In genomic region chr2:94436952-94437351, GRCm38 (mm10) we compare ENCODE assay signal across 8 mouse cellular contexts. TPM values are rescaled to one million over a fixed set of nuclear protein-coding genes. Genes with fewer than 3 reads are reported as not detected.
DNase-seq lines count a peak whose midpoint lies in the region; ATAC-seq and TF ChIP-seq lines count a peak whose summit lies in the region.

No protein-coding gene starts in this region.

- no peak for TF ChIP-seq POLR2A in kidney, adult 2 months (IDR thresholded peaks at IDR 0.05; ENCODE audit: low read depth, low read length)

- no peaks in the 10 kb centered on the region for H3K36me3 ChIP-seq in kidney, adult 2 months (ENCODE audit: control insufficient read depth, insufficient read depth, low read length)
- H3K36me3 ChIP-seq in hindbrain, embryonic 10.5 days = no peaks in the 10 kb centered on the region
- no peaks in the 10 kb centered on the region for H3K36me3 ChIP-seq in liver, embryonic 14.5 days (replicated peaks; ENCODE audit: control insufficient read depth, insufficient read depth, low read depth)
- H3K36me3 ChIP-seq in neural tube, embryonic 12.5 days = no peaks in the 10 kb centered on the region

- peak; percentile 62 for ATAC-seq in common myeloid progenitor, adult 5-6 weeks (replicated peaks; ENCODE audit: low read depth, poor library complexity, severe bottlenecking)
- no peak; the same call in 1 of the 2 replicates for ATAC-seq in liver, embryonic 14.5 days (ENCODE audit: insufficient read depth)
- ATAC-seq in neural tube, embryonic 12.5 days (ENCODE audit: low FRiP score, low read depth) = no peak

- H3K4me1 ChIP-seq in kidney, adult 2 months (ENCODE audit: control insufficient read depth, insufficient read depth, low read length) = peaks cover 20% of the 10 kb centered on the region
- peaks cover 27% of the 10 kb centered on the region for H3K4me1 ChIP-seq in hindbrain, embryonic 10.5 days (replicated peaks)
- peaks cover 24 to 26% of the 10 kb centered on the region in 2 experiments for H3K4me1 ChIP-seq in liver, embryonic 14.5 days (replicated peaks; ENCODE audit: control insufficient read depth in 2 of 2, insufficient read depth in 2 of 2, low read length in 1 of 2)
- H3K4me1 ChIP-seq in neural tube, embryonic 12.5 days = peaks cover 23% of the 10 kb centered on the region

- H3K9ac ChIP-seq in liver, embryonic 14.5 days (replicated peaks) = peak overlapping the region; percentile 96
- H3K9ac ChIP-seq in neural tube, embryonic 12.5 days = peak overlapping the region; percentile 90

- peak overlapping the region; percentile 93 for H3K4me3 ChIP-seq in kidney, adult 2 months (ENCODE audit: insufficient read depth, low read depth, low read length)
- peak overlapping the region; percentile 85 for H3K4me3 ChIP-seq in hindbrain, embryonic 10.5 days
- peak overlapping the region; percentile 76 to 100 for H3K4me3 ChIP-seq in liver, embryonic 14.5 days (ENCODE audit: insufficient read depth in 1 of 2, low read depth in 2 of 2, low read length in 2 of 2)
- H3K4me3 ChIP-seq in neural tube, embryonic 12.5 days = peak overlapping the region; percentile 94

- no peak for TF ChIP-seq EP300 in liver, embryonic 14.5 days (IDR thresholded peaks at IDR 0.05; ENCODE audit: low read depth)

- H3K27ac ChIP-seq in kidney, adult 2 months (ENCODE audit: insufficient read depth, low read depth, low read length) = peak overlapping the region; percentile 73; the same call in 1 of the 2 replicates
- H3K27ac ChIP-seq in hindbrain, embryonic 10.5 days = peak overlapping the region; percentile 92
- peak overlapping the region; percentile 73 for H3K27ac ChIP-seq in liver, embryonic 14.5 days
- no peak overlapping the region for H3K27ac ChIP-seq in neural tube, embryonic 12.5 days

- peak; percentile 34 for DNase-seq in kidney, adult 2 months
- DNase-seq in kidney, adult 11 months = no peak
- DNase-seq in hindbrain, embryonic 10.5 days (ENCODE audit: low spot score) = no peak
- peak in 1 of 3 experiments; percentile 55 for DNase-seq in liver, embryonic 14.5 days (ENCODE audit: low read depth in 3 of 3, low spot score in 3 of 3)
- no peak for DNase-seq in frontal cortex, postnatal 14 days (ENCODE audit: low spot score in 2 of 2)
- DNase-seq in cerebellum, postnatal 10 days = no peak

- H3K27me3 ChIP-seq in kidney, adult 2 months (replicated peaks; ENCODE audit: control insufficient read depth, insufficient read depth, low read length) = no peaks in the 10 kb centered on the region
- no peaks in the 10 kb centered on the region for H3K27me3 ChIP-seq in hindbrain, embryonic 10.5 days (ENCODE audit: insufficient read depth, poor library complexity, severe bottlenecking)
- no peaks in the 10 kb centered on the region for H3K27me3 ChIP-seq in liver, embryonic 14.5 days (ENCODE audit: control insufficient read depth, insufficient read depth, low read length)
- H3K27me3 ChIP-seq in neural tube, embryonic 12.5 days (replicated peaks) = no peaks in the 10 kb centered on the region

- no peaks in the 10 kb centered on the region for H3K9me3 ChIP-seq in hindbrain, embryonic 10.5 days
- H3K9me3 ChIP-seq in liver, embryonic 14.5 days (ENCODE audit: control insufficient read depth, low read length) = no peaks in the 10 kb centered on the region
- H3K9me3 ChIP-seq in neural tube, embryonic 12.5 days = no peaks in the 10 kb centered on the region

- TF ChIP-seq CTCF in kidney, adult 2 months (conservative IDR thresholded peaks at IDR 0.05; ENCODE audit: insufficient read depth, insufficient read length, low read depth, low read length) = no peak
- TF ChIP-seq CTCF in liver, embryonic 14.5 days (IDR thresholded peaks at IDR 0.05; ENCODE audit: low read depth) = no peak

- H3K4me2 ChIP-seq in liver, embryonic 14.5 days (ENCODE audit: low read depth) = peak overlapping the region; percentile 84
- peak overlapping the region; percentile 91 for H3K4me2 ChIP-seq in neural tube, embryonic 12.5 days (replicated peaks)

- 0% methylated on average over 10 of the region's 10 CpGs for WGBS in kidney, adult 2 months
- WGBS in hindbrain, embryonic 10.5 days = 2% methylated on average over 10 of the region's 10 CpGs
- 0% methylated on average over 10 of the region's 10 CpGs for WGBS in liver, embryonic 14.5 days (ENCODE audit: insufficient replicate concordance)
- WGBS in neural tube, embryonic 12.5 days = under 1% methylated on average over 10 of the region's 10 CpGs

RNA-seq across cellular contexts. Expression of gene Api5, which starts 1.0 kb away (rescaled TPM):
- polyA plus RNA-seq in kidney, adult 2 months (2012; rRNA removed) = 19.5 and 24.2 TPM in 2 replicates
- total RNA-seq in common myeloid progenitor, adult 5-6 weeks (2017) = 162 and 179 TPM in 2 replicates
- 161 and 220 TPM in 2 replicates for polyA plus RNA-seq in hindbrain, embryonic 10.5 days (2016; fragmentation: Nextera tagmentation; extraction: Ambion mirVana)
- polyA plus RNA-seq in liver, embryonic 14.5 days (2012; rRNA removed) = 18.7 and 29.1 TPM in 2 replicates
- 89.2 and 94.8 TPM in 2 replicates for polyA plus RNA-seq in liver, embryonic 14.5 days (2014; fragmentation: Nextera tagmentation; extraction: Ambion mirVana)
- 164 and 170 TPM in 2 replicates for polyA plus RNA-seq in neural tube, embryonic 12.5 days (2016; fragmentation: Nextera tagmentation; extraction: Ambion mirVana)

RNA-seq across cellular contexts. Expression of gene Ttc17, which starts 30.5 kb away (rescaled TPM):
- 12.6 and 14.7 TPM in 2 replicates for polyA plus RNA-seq in kidney, adult 2 months (2012; rRNA removed)
- 16.4 and 31.2 TPM in 2 replicates for total RNA-seq in common myeloid progenitor, adult 5-6 weeks (2017)
- polyA plus RNA-seq in hindbrain, embryonic 10.5 days (2016; fragmentation: Nextera tagmentation; extraction: Ambion mirVana) = 13.4 and 13.9 TPM in 2 replicates
- polyA plus RNA-seq in liver, embryonic 14.5 days (2012; rRNA removed) = 3.5 and 3.6 TPM in 2 replicates
- 5.1 and 5.4 TPM in 2 replicates for polyA plus RNA-seq in liver, embryonic 14.5 days (2014; fragmentation: Nextera tagmentation; extraction: Ambion mirVana)
- 15.1 and 15.8 TPM in 2 replicates for polyA plus RNA-seq in neural tube, embryonic 12.5 days (2016; fragmentation: Nextera tagmentation; extraction: Ambion mirVana)
